Mouse (Mus musculus) heart, adult 2 months (tissue): ENCODE data around the gene Foxo6.

Source experiments
- CTCF ChIP-seq: fragments of 200-600 bp; IDR thresholded peaks from 2 replicates; pipeline ENCODE4 v1.8.1; 2022; ENCODE audit warnings: antibody characterized with exemption, mild to moderate bottlenecking, moderate library complexity
- EP300 ChIP-seq: fragments of 200-500 bp; IDR thresholded peaks from 2 replicates; pipeline ENCODE4 v1.6.1; 2011; ENCODE audit warnings: low read depth, low read length, control low read depth; ENCODE audit not compliant: insufficient read depth

DNA sequence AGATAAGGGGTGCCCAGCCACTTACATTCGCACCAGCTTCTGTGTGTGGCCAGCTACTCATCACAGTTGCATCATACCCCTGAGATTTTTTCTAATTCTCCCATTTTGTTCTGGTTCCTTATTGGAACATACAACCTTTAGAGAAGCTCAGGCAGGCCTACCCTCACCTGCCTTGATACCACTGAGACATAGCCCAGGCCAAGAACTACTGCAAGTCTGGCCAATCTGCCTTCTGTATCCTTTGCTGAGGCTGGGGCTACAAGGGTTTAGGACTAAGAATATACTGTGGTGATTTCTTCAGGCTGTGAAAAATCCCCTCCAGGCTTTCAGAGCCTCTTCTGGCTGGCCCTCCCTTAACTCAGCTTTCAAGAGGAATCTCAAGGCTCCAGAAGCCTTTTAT is 36.7 kb upstream of the Foxo6 start:
- TF ChIP-seq CTCF (no peak), EP300 (no peak)
